Mouse (Mus musculus): ENCODE data around the gene 1700020L24Rik. TPM values are rescaled to one million over a fixed set of nuclear protein-coding genes. Genes with fewer than 3 reads are reported as not detected.

1700020L24Rik gene
- polyA plus RNA-seq, 1 experiment from 2014 or later = 0.89 TPM

- peaks cover 22% of the 10 kb centered on the region for H3K4me1 ChIP-seq (ENCODE audit: control insufficient read depth, insufficient read depth, low read length)
- H3K9me3 ChIP-seq (ENCODE audit: control insufficient read depth, low read length) = no peaks in the 10 kb centered on the region
- H3K27ac ChIP-seq (ENCODE audit: low read depth, low read length) = no peak overlapping the region
- H3K27me3 ChIP-seq (ENCODE audit: control insufficient read depth, insufficient read depth, low read length) = peaks cover 36% of the 10 kb centered on the region
- ATAC-seq (ENCODE audit: low FRiP score) (no peak), DNase-seq (ENCODE audit: low spot score, missing footprints) (no peak)
- no peaks in the 10 kb centered on the region for H3K36me3 ChIP-seq (ENCODE audit: control insufficient read depth, insufficient read depth, low read length)
- no peak overlapping the region for H3K4me3 ChIP-seq (ENCODE audit: low read depth, low read length)
- WGBS = 50% methylated on average over 9 of the region's 9 CpGs
- no peak overlapping the region for H3K9ac ChIP-seq (ENCODE audit: low read length)
- H3K4me2 ChIP-seq = no peak overlapping the region
These were observed 20.6 kb downstream of the 1700020L24Rik start for GRCm38 (mm10) chr11:83457912-83458601.

GRCm38 (mm10) chr11:83461462-83462027, 24.1 kb downstream of the 1700020L24Rik start:
- H3K9ac ChIP-seq (ENCODE audit: low read length) = no peak overlapping the region
- no peaks in the 10 kb centered on the region for H3K9me3 ChIP-seq (ENCODE audit: control insufficient read depth, low read length)
- DNase-seq (ENCODE audit: low spot score, missing footprints) (peak; percentile 90), ATAC-seq (ENCODE audit: low FRiP score) (no peak)
- H3K27ac ChIP-seq (ENCODE audit: low read depth, low read length) = no peak overlapping the region
- H3K27me3 ChIP-seq (ENCODE audit: control insufficient read depth, insufficient read depth, low read length) = peaks cover 47% of the 10 kb centered on the region
- no peak overlapping the region for H3K4me2 ChIP-seq
- H3K4me1 ChIP-seq (ENCODE audit: control insufficient read depth, insufficient read depth, low read length) = peaks cover 22% of the 10 kb centered on the region
- 56% methylated on average over 10 of the region's 10 CpGs for whole genome bisulfite sequencing
- no peak overlapping the region for H3K4me3 ChIP-seq (ENCODE audit: low read depth, low read length)
- H3K36me3 ChIP-seq (ENCODE audit: control insufficient read depth, insufficient read depth, low read length) = no peaks in the 10 kb centered on the region

- peaks cover 13% of the 10 kb centered on the region for H3K4me1 ChIP-seq (ENCODE audit: control insufficient read depth, insufficient read depth, low read length)
- WGBS = 0% methylated on average over 41 of the region's 42 CpGs
- DNase-seq (ENCODE audit: low spot score, missing footprints) (peak; percentile 95), ATAC-seq (ENCODE audit: low FRiP score) (0 out of 2 replicates have a peak, but pooled peaks have one; percentile 30)
- peak within 1 kb of the TSS; percentile 48 for H3K4me3 ChIP-seq (ENCODE audit: low read depth, low read length)
- H3K36me3 ChIP-seq (ENCODE audit: control insufficient read depth, insufficient read depth, low read length) = no peaks in the 10 kb centered on the region
- H3K27me3 ChIP-seq (ENCODE audit: control insufficient read depth, insufficient read depth, low read length) = peaks cover 42% of the 10 kb centered on the region
- peak within 1 kb of the TSS; percentile 52 for H3K9ac ChIP-seq (ENCODE audit: low read length)
- H3K9me3 ChIP-seq (ENCODE audit: control insufficient read depth, low read length) = no peaks in the 10 kb centered on the region
- H3K4me2 ChIP-seq = peak within 1 kb of the TSS; percentile 86
- H3K27ac ChIP-seq (ENCODE audit: low read depth, low read length) = no peak within 1 kb of the TSS
These were observed 25.3 kb downstream of the 1700020L24Rik start, which contains the start of gene Mmp28 for GRCm38 (mm10) chr11:83462711-83463244. Mmp28 (minus strand) TSS chr11:83463071.

GRCm38 (mm10) chr11:83465976-83466375, 28.5 kb downstream of the 1700020L24Rik start:
- 44% methylated on average over 2 of the region's 2 CpGs for WGBS
- DNase-seq (ENCODE audit: low spot score, missing footprints) = no peak
- peaks cover 36% of the 10 kb centered on the region for H3K27me3 ChIP-seq (ENCODE audit: control insufficient read depth, insufficient read depth, low read length)

GRCm38 (mm10) chr11:83467120-83467652, 29.7 kb downstream of the 1700020L24Rik start:
- Histone ChIP-seq H3K36me3 (ENCODE audit: control insufficient read depth, insufficient read depth, low read length) (no peaks in the 10 kb centered on the region), H3K9ac (ENCODE audit: low read length) (no peak overlapping the region), H3K4me1 (ENCODE audit: control insufficient read depth, insufficient read depth, low read length) (peaks cover 5% of the 10 kb centered on the region; the same call in 1 of the 2 replicates), H3K9me3 (ENCODE audit: control insufficient read depth, low read length) (no peaks in the 10 kb centered on the region), H3K4me2 (no peak overlapping the region), H3K27me3 (ENCODE audit: control insufficient read depth, insufficient read depth, low read length) (peaks cover 29% of the 10 kb centered on the region), H3K27ac (ENCODE audit: low read depth, low read length) (no peak overlapping the region), H3K4me3 (ENCODE audit: low read depth, low read length) (no peak overlapping the region)
- ATAC-seq (ENCODE audit: low FRiP score) = no peak
- no peak for DNase-seq (ENCODE audit: low spot score, missing footprints)
- 72% methylated on average over 11 of the region's 11 CpGs for WGBS

More at GRCm38 (mm10) chr11:83465976-83466375, 28.5 kb downstream of the 1700020L24Rik start:
- ATAC-seq (ENCODE audit: low FRiP score) = no peak
- Histone ChIP-seq H3K4me3 (ENCODE audit: low read depth, low read length) (no peak overlapping the region), H3K9me3 (ENCODE audit: control insufficient read depth, low read length) (no peaks in the 10 kb centered on the region), H3K27ac (ENCODE audit: low read depth, low read length) (no peak overlapping the region), H3K4me2 (no peak overlapping the region), H3K4me1 (ENCODE audit: control insufficient read depth, insufficient read depth, low read length) (peaks cover 4% of the 10 kb centered on the region; the same call in 1 of the 2 replicates), H3K36me3 (ENCODE audit: control insufficient read depth, insufficient read depth, low read length) (no peaks in the 10 kb centered on the region), H3K9ac (ENCODE audit: low read length) (no peak overlapping the region)

GRCm38 (mm10) chr11:83468765-83469164, 31.3 kb downstream of the 1700020L24Rik start:
- no peak overlapping the region for H3K4me2 ChIP-seq
- no peaks in the 10 kb centered on the region for H3K36me3 ChIP-seq (ENCODE audit: control insufficient read depth, insufficient read depth, low read length)
- no peak overlapping the region for H3K4me3 ChIP-seq (ENCODE audit: low read depth, low read length)
- H3K9ac ChIP-seq (ENCODE audit: low read length) = no peak overlapping the region
- no peak for DNase-seq (ENCODE audit: low spot score, missing footprints)
- no peak for ATAC-seq (ENCODE audit: low FRiP score)
- H3K4me1 ChIP-seq (ENCODE audit: control insufficient read depth, insufficient read depth, low read length) = peaks cover 3% of the 10 kb centered on the region; the same call in 1 of the 2 replicates
- 93% methylated on average over 3 of the region's 3 CpGs for WGBS
- no peak overlapping the region for H3K27ac ChIP-seq (ENCODE audit: low read depth, low read length)
- H3K9me3 ChIP-seq (ENCODE audit: control insufficient read depth, low read length) = no peaks in the 10 kb centered on the region
- peaks cover 14% of the 10 kb centered on the region for H3K27me3 ChIP-seq (ENCODE audit: control insufficient read depth, insufficient read depth, low read length)

GRCm38 (mm10) chr11:83471766-83472165, 34.3 kb downstream of the 1700020L24Rik start:
- no peaks in the 10 kb centered on the region for H3K9me3 ChIP-seq (ENCODE audit: control insufficient read depth, low read length)
- H3K27me3 ChIP-seq (ENCODE audit: control insufficient read depth, insufficient read depth, low read length) = peaks cover 2% of the 10 kb centered on the region; the same call in 1 of the 2 replicates
- no peak overlapping the region for H3K9ac ChIP-seq (ENCODE audit: low read length)
- H3K4me1 ChIP-seq (ENCODE audit: control insufficient read depth, insufficient read depth, low read length) = peaks cover 13% of the 10 kb centered on the region
- 97% methylated on average over 2 of the region's 2 CpGs for WGBS
- no peak for ATAC-seq (ENCODE audit: low FRiP score)
- no peaks in the 10 kb centered on the region for H3K36me3 ChIP-seq (ENCODE audit: control insufficient read depth, insufficient read depth, low read length)
- no peak for DNase-seq (ENCODE audit: low spot score, missing footprints)
- H3K4me3 ChIP-seq (ENCODE audit: low read depth, low read length) = no peak overlapping the region
- H3K27ac ChIP-seq (ENCODE audit: low read depth, low read length) = no peak overlapping the region
- H3K4me2 ChIP-seq = peak overlapping the region; percentile 50

- peaks cover 2% of the 10 kb centered on the region; the same call in 1 of the 2 replicates for H3K27me3 ChIP-seq (ENCODE audit: control insufficient read depth, insufficient read depth, low read length)
- DNase-seq (ENCODE audit: low spot score, missing footprints) (peak; percentile 100), ATAC-seq (ENCODE audit: low FRiP score) (peak; percentile 99)
- no peaks in the 10 kb centered on the region for H3K9me3 ChIP-seq (ENCODE audit: control insufficient read depth, low read length)
- peak within 1 kb of the TSS; percentile 88 for H3K4me2 ChIP-seq
- under 1% methylated on average over 60 of the region's 66 CpGs for WGBS
- peak within 1 kb of the TSS; percentile 97 for H3K9ac ChIP-seq (ENCODE audit: low read length)
- no peaks in the 10 kb centered on the region for H3K36me3 ChIP-seq (ENCODE audit: control insufficient read depth, insufficient read depth, low read length)
- H3K27ac ChIP-seq (ENCODE audit: low read depth, low read length) = peak within 1 kb of the TSS; percentile 95
- H3K4me3 ChIP-seq (ENCODE audit: low read depth, low read length) = peak within 1 kb of the TSS; percentile 94
- H3K4me1 ChIP-seq (ENCODE audit: control insufficient read depth, insufficient read depth, low read length) = peaks cover 13% of the 10 kb centered on the region
These were observed 35.1 kb downstream of the 1700020L24Rik start, which contains the start of gene Taf15 for GRCm38 (mm10) chr11:83472324-83473234. Taf15 (plus strand) TSS chr11:83473086.
